Mouse (Mus musculus) liver, embryonic 14.5 days (tissue): Measurements from ENCODE around the gene Swsap1.

Experiments
- CTCF ChIP-seq: IDR thresholded peaks from 2 replicates; pipeline ENCODE4 v1.5.1; 2016; ENCODE audit warnings: antibody characterized with exemption, low read depth, control low read depth
- EP300 ChIP-seq: IDR thresholded peaks from 2 replicates; pipeline ENCODE4 v1.6.1; 2016; ENCODE audit warnings: antibody characterized with exemption, low read depth

DNA sequence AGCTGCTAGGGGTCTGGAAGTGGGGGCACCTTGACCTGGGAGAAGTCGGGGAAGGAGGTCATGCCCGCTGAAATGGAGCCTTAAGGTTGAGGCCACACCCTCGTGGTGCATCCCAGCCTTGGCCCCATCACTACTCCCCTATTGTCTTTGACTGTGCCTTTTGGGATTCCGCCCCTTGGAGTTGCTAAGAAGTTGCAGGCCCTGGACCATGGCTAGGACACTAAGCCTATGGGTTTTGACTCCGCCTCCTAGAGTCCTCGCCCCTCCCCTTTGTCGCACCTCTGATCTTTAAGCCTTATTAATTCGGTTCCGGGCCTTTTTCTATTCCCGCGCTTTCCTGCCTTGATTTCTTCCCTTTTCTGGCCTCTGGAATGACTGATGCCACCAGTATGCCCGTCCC lies 11.9 kb upstream of the Swsap1 start:
- TF ChIP-seq CTCF: no peak
- no peak for TF ChIP-seq EP300
